Mouse (Mus musculus) limb, embryonic 10.5 days (tissue): ENCODE data around the gene Pgam1. TPM values are rescaled to one million over a fixed set of nuclear protein-coding genes. Genes with fewer than 3 reads are reported as not detected.

ENCODE experiments used
- DNase-seq: peaks from one replicate; pipeline ENCODE4 v3.0.0-alpha.2; 2017; ENCODE audit warnings: low spot score
- H3K27ac ChIP-seq: fragments of 300-500 bp; sonication (generic); 2 replicates; pipeline ENCODE4 v1.5.1; 2016; ENCODE audit warnings: mild to moderate bottlenecking
- H3K27me3 ChIP-seq: fragments of 300-500 bp; sonication (generic); 2 replicates; pipeline ENCODE4 v1.6.1; 2016; ENCODE audit warnings: low read depth, mild to moderate bottlenecking; ENCODE audit not compliant: poor library complexity, severe bottlenecking
- H3K36me3 ChIP-seq: fragments of 300-500 bp; sonication (generic); 2 replicates; pipeline ENCODE4 v1.6.1; 2016; ENCODE audit warnings: mild to moderate bottlenecking, moderate library complexity
- H3K4me1 ChIP-seq: fragments of 300-500 bp; sonication (generic); 2 replicates; pipeline ENCODE4 v1.6.1; 2016
- H3K4me3 ChIP-seq: fragments of 300-500 bp; sonication (generic); 2 replicates; pipeline ENCODE4 v1.5.1; 2016; ENCODE audit warnings: mild to moderate bottlenecking, moderate library complexity
- H3K9me3 ChIP-seq: fragments of 300-500 bp; sonication (generic); replicated peaks from 2 replicates; pipeline ENCODE4 v1.6.1; 2016; ENCODE audit warnings: mild to moderate bottlenecking
- WGBS: fragments of 180-500 bp; shearing (Covaris S2); methylation state at CpG from one replicate; pipeline ENCODE4 v1.1.7; 2016; 5-methylcytosine and 5-hydroxymethylcytosine counted together
- polyA plus RNA-seq: library from polyadenylated mRNA; unstranded; fragments of >200 nt; fragmentation: Nextera tagmentation; extraction: Ambion mirVana; gene quantifications from 2 replicates; pipeline ENCODE4 v1.2.1, GENCODE M21; 2016

The Pgam1 gene
- polyA plus RNA-seq, 1 experiment from 2014 or later: 900 TPM

DNA sequence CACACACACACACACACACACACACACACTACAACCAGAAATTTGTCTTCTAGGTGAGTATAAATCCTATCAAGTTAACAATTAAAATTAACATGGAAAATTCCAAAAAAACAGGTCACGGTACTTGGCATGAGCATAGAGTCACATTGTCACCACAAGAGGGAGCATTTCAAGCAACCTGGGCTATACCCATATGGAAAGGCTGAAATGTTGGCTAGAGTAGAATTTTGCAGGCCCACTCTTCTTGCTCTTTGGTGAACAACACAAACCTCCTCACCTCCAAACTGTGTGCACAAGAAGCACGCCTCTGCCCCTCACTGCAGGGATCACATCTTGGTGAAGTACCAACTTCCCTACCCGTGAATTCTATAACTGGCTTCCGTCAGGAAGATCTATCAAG is 12.9 kb upstream of the Pgam1 start:
- 47% methylated on average over 4 of the region's 4 CpGs for WGBS
- no peaks in the 10 kb centered on the region for H3K36me3 ChIP-seq
- H3K27ac ChIP-seq: no peak overlapping the region
- H3K4me3 ChIP-seq: no peak overlapping the region
- peak; percentile 38 for DNase-seq
- H3K9me3 ChIP-seq: no peaks in the 10 kb centered on the region
- H3K27me3 ChIP-seq: no peaks in the 10 kb centered on the region
- peaks cover 16% of the 10 kb centered on the region for H3K4me1 ChIP-seq

- Histone ChIP-seq H3K4me1 (peaks cover 6% of the 10 kb centered on the region), H3K27me3 (no peaks in the 10 kb centered on the region), H3K36me3 (no peaks in the 10 kb centered on the region), H3K4me3 (no peak overlapping the region), H3K27ac (no peak overlapping the region), H3K9me3 (no peaks in the 10 kb centered on the region)
- no peak for DNase-seq
- WGBS: 88% methylated on average over 8 of the region's 8 CpGs
These were observed 11.1 kb upstream of the Pgam1 start for GRCm38 (mm10) chr19:41900495-41901090.

- no peak overlapping the region for H3K27ac ChIP-seq
- H3K4me3 ChIP-seq: no peak overlapping the region
- H3K27me3 ChIP-seq: no peaks in the 10 kb centered on the region
- whole genome bisulfite sequencing: 57% methylated on average over 2 of the region's 2 CpGs
- no peak for DNase-seq
- no peaks in the 10 kb centered on the region for H3K36me3 ChIP-seq
- H3K4me1 ChIP-seq: no peaks in the 10 kb centered on the region
- H3K9me3 ChIP-seq: no peaks in the 10 kb centered on the region
These were observed 10.0 kb upstream of the Pgam1 start for GRCm38 (mm10) chr19:41901696-41902095.

DNA sequence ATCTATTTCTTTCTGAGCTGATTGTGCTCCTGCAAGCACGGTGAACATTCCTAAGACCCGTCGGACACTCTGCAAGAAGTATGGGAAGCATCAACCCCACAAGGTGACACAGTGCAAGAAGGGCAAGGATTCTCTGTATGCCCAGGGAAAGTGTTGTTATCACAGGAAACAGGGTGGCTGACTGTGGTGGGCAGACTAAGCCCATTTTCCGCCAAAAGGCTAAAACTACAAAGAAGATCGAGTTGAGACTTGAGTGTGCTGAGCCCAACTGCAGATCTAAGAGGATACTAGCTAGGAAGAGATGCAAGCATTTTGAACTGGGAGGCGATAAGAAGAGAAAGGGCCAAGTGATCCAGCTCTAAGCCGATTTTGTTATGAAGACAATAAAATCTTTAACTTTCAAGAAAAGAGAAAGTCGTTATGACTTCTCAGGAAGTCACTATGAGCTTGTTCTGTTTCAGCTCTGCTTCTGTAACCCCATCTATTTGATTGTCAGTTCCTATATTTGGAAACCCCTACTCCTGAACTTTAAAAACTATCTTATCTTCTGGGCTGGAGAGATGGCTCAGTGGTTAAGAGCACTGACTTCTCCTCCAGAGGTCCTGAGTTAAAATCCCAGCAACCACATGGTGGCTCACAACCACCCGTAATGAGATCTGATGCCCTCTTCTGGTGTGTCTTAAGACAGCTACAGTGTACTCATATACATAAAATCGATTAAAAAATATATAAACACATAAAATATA is 8.7 kb upstream of the Pgam1 start:
- Histone ChIP-seq H3K4me3 (no peak overlapping the region), H3K36me3 (no peaks in the 10 kb centered on the region), H3K9me3 (no peaks in the 10 kb centered on the region), H3K27me3 (no peaks in the 10 kb centered on the region), H3K27ac (no peak overlapping the region), H3K4me1 (no peaks in the 10 kb centered on the region)
- DNase-seq: no peak
- whole genome bisulfite sequencing: 91% methylated on average over 10 of the region's 10 CpGs

- Histone ChIP-seq H3K4me1 (no peaks in the 10 kb centered on the region), H3K27ac (no peak overlapping the region), H3K36me3 (no peaks in the 10 kb centered on the region), H3K9me3 (no peaks in the 10 kb centered on the region), H3K4me3 (no peak overlapping the region), H3K27me3 (no peaks in the 10 kb centered on the region)
- DNase-seq: no peak
- WGBS: 82% methylated on average over 2 of the region's 2 CpGs
These were observed 6.5 kb upstream of the Pgam1 start for GRCm38 (mm10) chr19:41905246-41905645.

DNA sequence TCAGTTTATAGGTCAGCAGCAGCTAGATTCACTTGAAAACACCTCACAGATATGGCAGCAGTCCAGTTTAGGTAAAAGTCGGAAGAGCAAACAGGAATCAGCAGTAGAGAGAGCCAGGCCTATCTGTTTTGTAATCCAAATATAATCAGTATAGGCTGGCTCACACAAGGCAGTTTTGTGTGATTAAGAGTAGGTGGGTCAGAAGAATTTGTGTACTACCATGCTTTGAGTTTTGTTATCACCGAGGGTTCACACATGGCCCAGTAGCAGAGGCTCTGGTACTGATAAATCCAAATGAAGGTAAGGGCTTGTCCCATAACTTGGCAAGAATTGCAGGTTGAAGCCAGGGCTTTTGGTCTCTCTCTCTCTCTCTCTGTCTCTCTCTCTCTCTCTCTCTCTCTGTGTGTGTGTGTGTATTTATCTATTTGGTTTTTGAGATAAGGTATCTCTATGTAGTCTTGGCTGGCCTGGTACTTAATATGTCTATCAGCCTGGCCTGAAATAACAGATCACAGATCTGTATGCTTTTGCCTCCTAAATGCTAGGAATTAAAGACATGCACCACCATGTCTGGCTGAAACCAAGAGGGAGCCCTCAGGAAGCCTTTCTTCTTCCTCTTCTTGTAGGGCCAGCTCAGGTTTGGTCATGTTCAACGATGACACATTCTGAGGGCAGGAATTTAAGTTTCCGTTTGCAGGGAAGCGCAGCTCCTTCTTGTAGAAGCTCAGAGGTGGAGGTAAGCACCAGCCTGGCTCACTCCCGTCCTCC is 5.2 kb upstream of the Pgam1 start:
- H3K27ac ChIP-seq: no peak overlapping the region
- H3K4me3 ChIP-seq: no peak overlapping the region
- no peak for DNase-seq
- no peaks in the 10 kb centered on the region for H3K4me1 ChIP-seq
- 67% methylated on average over 6 of the region's 6 CpGs for WGBS
- no peaks in the 10 kb centered on the region for H3K36me3 ChIP-seq
- no peaks in the 10 kb centered on the region for H3K27me3 ChIP-seq
- no peaks in the 10 kb centered on the region for H3K9me3 ChIP-seq

GRCm38 (mm10) chr19:41907079-41907760 is 4.5 kb upstream of the Pgam1 start:
- no peaks in the 10 kb centered on the region for H3K27me3 ChIP-seq
- no peaks in the 10 kb centered on the region for H3K4me1 ChIP-seq
- H3K4me3 ChIP-seq: no peak overlapping the region
- H3K27ac ChIP-seq: no peak overlapping the region
- no peaks in the 10 kb centered on the region for H3K36me3 ChIP-seq
- H3K9me3 ChIP-seq: no peaks in the 10 kb centered on the region
- DNase-seq: no peak
- WGBS: 63% methylated on average over 8 of the region's 8 CpGs

DNA sequence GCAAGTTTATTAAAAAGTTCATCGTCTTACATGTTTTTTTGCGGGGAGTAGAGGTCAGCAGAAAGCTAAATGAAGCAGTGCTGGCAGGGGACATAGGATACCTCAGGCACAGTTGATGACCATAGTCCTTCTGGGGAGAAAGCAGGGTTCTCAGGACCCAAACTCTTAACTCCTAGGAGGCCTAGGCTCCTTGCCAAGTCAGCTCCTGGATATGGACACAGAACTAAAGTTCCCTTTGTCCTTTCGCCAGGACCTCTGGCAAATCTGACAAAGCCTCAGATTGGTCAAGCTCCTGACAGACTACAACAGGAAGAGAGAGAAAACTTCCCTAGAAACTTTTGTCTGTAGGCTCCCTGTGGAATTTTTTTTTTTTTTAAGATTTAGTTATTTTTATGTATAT is 3.0 kb upstream of the Pgam1 start:
- Histone ChIP-seq H3K9me3 (no peaks in the 10 kb centered on the region), H3K4me1 (peaks cover 10% of the 10 kb centered on the region), H3K27ac (no peak overlapping the region), H3K36me3 (peaks cover 5% of the 10 kb centered on the region), H3K4me3 (no peak overlapping the region), H3K27me3 (no peaks in the 10 kb centered on the region)
- 97% methylated on average over 3 of the region's 3 CpGs for WGBS
- no peak for DNase-seq

GRCm38 (mm10) chr19:41910396-41910795 is 1.3 kb upstream of the Pgam1 start:
- DNase-seq: no peak
- no peak overlapping the region for H3K27ac ChIP-seq
- WGBS: 94% methylated on average over 2 of the region's 2 CpGs

DNA sequence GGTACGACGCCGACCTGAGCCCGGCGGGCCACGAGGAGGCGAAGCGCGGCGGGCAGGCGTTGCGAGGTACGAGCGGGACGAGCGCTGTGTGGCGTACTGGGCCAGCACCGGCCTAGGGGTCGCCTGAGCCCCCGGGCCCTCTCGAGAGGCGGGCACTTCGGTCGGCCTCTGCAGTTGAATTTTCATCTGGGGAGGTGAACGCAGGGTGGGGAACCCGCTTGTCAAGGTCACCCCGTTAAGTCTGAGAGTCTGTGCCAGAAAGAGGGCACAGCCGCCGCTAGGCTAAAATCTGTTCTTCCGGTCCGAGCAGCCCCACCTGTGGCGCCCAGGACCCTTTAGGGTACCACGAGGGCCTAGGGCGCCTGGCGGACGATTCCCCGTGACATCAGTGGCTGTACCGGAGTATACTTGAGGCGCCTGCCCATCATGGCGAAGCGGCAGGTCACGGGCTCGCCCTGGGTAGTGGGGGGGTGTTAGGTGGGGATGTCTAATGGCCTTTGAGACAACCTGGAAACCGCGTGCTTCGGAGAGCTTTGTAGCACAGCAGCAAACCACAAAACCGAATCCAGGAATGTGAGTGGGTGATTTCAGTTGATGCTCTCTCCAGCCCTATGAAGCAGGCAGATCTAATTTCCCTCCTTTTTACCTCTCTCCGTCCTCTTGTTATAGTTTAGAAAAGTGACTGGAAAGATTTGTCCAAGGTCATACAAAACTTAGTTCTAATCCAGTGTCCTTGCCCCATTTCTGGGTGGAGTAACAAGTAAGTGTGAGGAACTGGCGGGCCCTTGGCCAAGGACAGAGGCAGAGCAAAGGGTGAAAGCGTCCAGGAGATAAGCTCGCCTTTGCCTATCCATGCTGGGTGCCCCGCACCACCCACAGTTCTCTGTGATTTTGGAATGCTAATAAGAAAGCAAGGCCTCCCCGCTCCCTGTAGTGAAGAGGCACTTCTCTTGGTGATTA is 678 bp downstream of the Pgam1 start:
- H3K4me3 ChIP-seq: peak overlapping the region; percentile 86
- H3K4me1 ChIP-seq: peaks cover 19% of the 10 kb centered on the region
- WGBS: under 1% methylated on average over 53 of the region's 53 CpGs
- H3K9me3 ChIP-seq: no peaks in the 10 kb centered on the region
- H3K27me3 ChIP-seq: no peaks in the 10 kb centered on the region
- peaks cover 41% of the 10 kb centered on the region for H3K36me3 ChIP-seq
- peak; percentile 65 for DNase-seq
- peak overlapping the region; percentile 93 for H3K27ac ChIP-seq

More at GRCm38 (mm10) chr19:41910396-41910795, 1.3 kb upstream of the Pgam1 start:
- Histone ChIP-seq H3K36me3 (peaks cover 22% of the 10 kb centered on the region), H3K27me3 (no peaks in the 10 kb centered on the region), H3K4me3 (no peak overlapping the region), H3K9me3 (no peaks in the 10 kb centered on the region), H3K4me1 (peaks cover 19% of the 10 kb centered on the region)

- no peaks in the 10 kb centered on the region for H3K9me3 ChIP-seq
- H3K4me1 ChIP-seq: peaks cover 19% of the 10 kb centered on the region
- WGBS: 65% methylated on average over 6 of the region's 6 CpGs
- H3K27ac ChIP-seq: peak overlapping the region; percentile 93; the same call in 1 of the 2 replicates
- no peaks in the 10 kb centered on the region for H3K27me3 ChIP-seq
- peak overlapping the region; percentile 86 for H3K4me3 ChIP-seq
- H3K36me3 ChIP-seq: peaks cover 48% of the 10 kb centered on the region
- DNase-seq: no peak
These were observed 2.3 kb downstream of the Pgam1 start for GRCm38 (mm10) chr19:41913774-41914591.
